Mouse (Mus musculus): ENCODE data around the gene Krtap14.

Krtap14 gene

DNA sequence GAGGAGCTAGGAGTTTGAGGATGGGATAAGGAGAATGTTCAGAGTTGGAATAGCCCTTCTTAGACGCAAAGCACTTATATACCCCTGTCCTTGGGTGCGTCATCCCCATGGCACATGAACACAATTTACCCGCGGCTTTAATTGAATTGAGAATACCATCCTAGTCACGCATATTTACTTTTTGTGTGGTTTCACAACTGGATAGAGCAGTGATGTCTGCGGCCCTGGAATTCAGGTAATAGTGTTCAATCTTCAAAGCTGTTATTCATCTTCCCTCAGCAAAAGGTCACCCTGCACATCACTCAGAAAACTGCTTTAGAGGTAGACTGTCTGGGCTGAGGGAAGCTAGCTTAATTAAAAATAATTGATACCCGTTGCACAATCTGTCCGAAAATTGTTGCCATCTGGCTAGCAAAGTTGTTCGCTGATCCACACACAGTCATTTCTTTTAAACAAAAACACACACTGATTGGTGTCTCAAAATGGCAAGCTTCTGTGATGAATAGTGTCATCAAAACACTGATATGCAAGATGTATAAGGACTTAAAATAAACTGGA, at the start of gene Krtap14:
TSS of gene Krtap14 (minus strand) at position 51 of the 558 bp plus-strand sequence.
- DNase-seq: no peak

DNA sequence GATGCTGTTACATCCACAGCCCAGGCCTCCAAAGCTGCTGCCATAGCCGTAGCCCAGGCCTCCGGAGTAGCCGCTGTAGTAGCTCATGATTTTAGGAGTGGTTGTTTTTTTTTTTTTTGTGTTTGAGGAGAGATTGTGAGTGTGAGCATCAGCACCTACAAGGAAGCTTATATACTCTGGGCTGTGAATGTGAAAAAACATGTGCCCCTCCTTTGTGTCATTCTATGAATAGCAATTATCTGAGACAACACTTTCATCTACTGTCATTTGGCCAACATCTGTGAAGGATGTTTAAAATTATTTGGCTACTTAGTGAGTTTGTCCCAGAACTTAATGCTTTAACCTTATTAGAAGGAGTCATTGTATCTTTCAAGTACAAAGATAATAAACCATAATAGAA, 48.2 kb upstream of the Krtap14 start, which contains the start of gene Krtap19-2:
TSS of gene Krtap19-2 (minus strand) at position 101 of the 400 bp plus-strand sequence.
- no peak for DNase-seq

DNA sequence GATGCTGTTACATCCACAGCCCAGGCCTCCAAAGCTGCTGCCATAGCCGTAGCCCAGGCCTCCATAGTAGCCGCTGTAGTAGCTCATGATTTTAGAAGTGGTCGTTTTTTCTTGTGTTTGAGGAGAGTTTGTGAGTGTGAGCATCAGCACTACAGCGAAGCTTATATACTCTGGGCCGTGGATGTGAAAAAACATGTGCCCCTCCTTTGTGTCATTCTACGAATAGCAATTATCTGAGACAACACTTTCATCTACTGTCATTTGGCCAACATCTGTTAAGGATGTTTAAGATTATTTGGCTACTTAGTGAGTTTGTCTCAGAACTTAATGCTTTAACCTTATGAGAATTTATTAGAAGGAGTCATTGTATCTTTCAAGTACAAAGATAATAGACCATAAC, 43.4 kb upstream of the Krtap14 start, which contains the start of gene Krtap19-1:
TSS of gene Krtap19-1 (minus strand) at position 101 of the 400 bp plus-strand sequence.
- no peak for DNase-seq

- no peak for DNase-seq
Observed at GRCm38 (mm10) chr16:88864887-88865407, 39.0 kb upstream of the Krtap14 start.

DNA sequence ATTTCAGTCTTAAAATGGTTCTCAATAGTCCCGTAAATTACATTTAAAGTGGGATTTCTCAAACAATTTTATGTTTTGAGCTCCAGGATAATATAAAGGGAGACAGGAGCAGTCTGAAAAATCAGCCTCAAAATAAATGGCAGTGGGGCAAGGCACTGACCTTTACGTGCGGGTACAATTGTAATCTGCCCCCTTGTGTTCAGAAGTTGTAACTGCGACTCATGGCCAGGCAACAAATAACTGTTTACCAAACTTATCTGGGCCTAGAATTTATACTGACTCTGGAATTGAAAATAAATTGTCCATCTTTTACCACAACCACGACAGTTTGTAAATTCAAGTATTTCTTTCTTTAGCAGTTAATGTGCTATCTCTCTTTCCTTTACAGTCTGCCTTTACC, 25.5 kb upstream of the Krtap14 start:
- peak; percentile 18 for DNase-seq

- no peak for DNase-seq
Observed at GRCm38 (mm10) chr16:88848558-88848957, 22.6 kb upstream of the Krtap14 start.

GRCm38 (mm10) chr16:88847363-88847762, 21.4 kb upstream of the Krtap14 start:
- DNase-seq: no peak

DNA sequence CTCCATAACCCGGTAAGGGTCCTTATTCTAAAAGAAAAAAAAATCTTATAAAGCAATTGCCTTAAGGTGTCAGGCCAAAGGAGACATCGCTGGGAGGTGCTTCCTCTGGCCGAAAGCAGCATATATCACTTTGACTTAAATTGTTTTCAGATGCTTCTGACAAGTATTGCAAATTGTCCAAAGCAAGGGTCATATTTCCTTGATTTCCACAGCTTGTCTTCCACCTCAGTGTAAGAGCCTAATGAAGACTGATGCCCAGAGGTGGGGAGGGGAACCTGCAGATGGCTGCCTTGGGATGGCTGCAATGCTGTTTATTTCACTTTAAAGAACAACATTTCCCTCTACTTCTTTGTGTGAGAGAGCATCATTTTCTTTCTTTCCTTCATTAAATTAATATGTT, 1.0 kb upstream of the Krtap14 start:
- no peak for DNase-seq

GRCm38 (mm10) chr16:88823736-88824135, 2.2 kb downstream of the Krtap14 start:
- DNase-seq: peak; percentile 10

- no peak for DNase-seq
Observed at GRCm38 (mm10) chr16:88820066-88820465, 5.9 kb downstream of the Krtap14 start, which contains the start of gene Krtap15. Gene Krtap15, plus strand, starts transcription at chr16:88820215.

GRCm38 (mm10) chr16:88811827-88812226, 14.1 kb downstream of the Krtap14 start, which contains the start of gene Gm20741:
Gene Gm20741, minus strand, starts transcription at chr16:88812220.
- DNase-seq: no peak

- DNase-seq: no peak
Observed at GRCm38 (mm10) chr16:88786786-88787185, 39.2 kb downstream of the Krtap14 start.

- DNase-seq: no peak
Observed at GRCm38 (mm10) chr16:88777596-88777995, 48.3 kb downstream of the Krtap14 start, which contains the start of gene Gm5965. Gene Gm5965, plus strand, starts transcription at chr16:88777896.

GRCm38 (mm10) chr16:88774106-88774505, 51.8 kb downstream of the Krtap14 start, which contains the start of gene 2310057N15Rik:
Gene 2310057N15Rik, minus strand, starts transcription at chr16:88774206.
- no peak for DNase-seq
